Mouse (Mus musculus) bone marrow, adult 2 months (tissue): ENCODE measurements at regions not wholly inside any gene's neighbourhood (a gene's known extent, or its start where the extent isn't known, plus 50 kb on each side); places are given as distances from the start of the nearest gene placed in this dataset.

Source experiments
- H3K27ac ChIP-seq: fragments of 200-500 bp; 2 replicates; pipeline ENCODE4 v1.5.1; 2012; ENCODE audit warnings: low read depth, mild to moderate bottlenecking, control low read depth, inconsistent platforms, low read length; ENCODE audit not compliant: control insufficient read depth, poor library complexity, insufficient read depth
- H3K4me1 ChIP-seq: fragments of 200-500 bp; 2 replicates; pipeline ENCODE4 v1.6.1; 2011; ENCODE audit warnings: low read length; ENCODE audit not compliant: control insufficient read depth, insufficient read depth
- H3K4me3 ChIP-seq: fragments of 200-500 bp; replicated peaks from 2 replicates; pipeline ENCODE3; 2011; ENCODE audit warnings: mild to moderate bottlenecking, low read depth, low read length, control low read depth; ENCODE audit not compliant: control insufficient read depth
- CTCF ChIP-seq: fragments of 200-500 bp; IDR thresholded peaks from 2 replicates; pipeline ENCODE4 v1.5.1; 2011; ENCODE audit warnings: low read length, control low read depth; ENCODE audit not compliant: control insufficient read depth, insufficient read depth
- POLR2A ChIP-seq: fragments of 200-500 bp; IDR thresholded peaks from 2 replicates; pipeline ENCODE4 v1.6.1; 2011; ENCODE audit warnings: low read depth, mild to moderate bottlenecking, control low read depth, low read length, borderline replicate concordance; ENCODE audit not compliant: control insufficient read depth
- WGBS: fragments of 180-500 bp; shearing (Covaris S2); methylation state at CpG from one replicate; pipeline ENCODE4 v1.1.7; 2018; 5-methylcytosine and 5-hydroxymethylcytosine counted together

DNA sequence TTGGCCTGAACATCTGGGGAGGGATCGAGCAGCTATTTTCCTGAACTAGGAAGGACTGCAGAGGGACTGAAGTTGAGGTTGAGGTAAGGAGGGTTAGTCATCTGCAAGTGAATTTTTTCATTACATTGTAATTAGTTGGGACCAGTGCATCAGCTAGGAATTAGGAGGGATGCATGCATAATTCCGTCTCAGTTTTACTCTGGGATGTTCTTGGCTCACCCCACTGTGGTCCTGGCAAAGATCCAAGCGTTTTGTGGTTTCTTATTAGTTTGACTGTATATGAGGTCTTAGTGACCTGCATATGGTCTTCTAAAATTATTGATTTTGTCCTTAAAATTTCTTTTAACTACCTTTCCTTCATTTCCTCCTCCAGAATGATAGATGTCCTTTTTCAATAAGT, 221.0 kb downstream of the Papss1 start:
- Histone ChIP-seq H3K27ac (no peak overlapping the region), H3K4me3 (no peak overlapping the region), H3K4me1 (no peaks in the 10 kb centered on the region)
- 72% methylated on average over 3 of the region's 3 CpGs for WGBS
- no peak for TF ChIP-seq CTCF
- TF ChIP-seq POLR2A = no peak

DNA sequence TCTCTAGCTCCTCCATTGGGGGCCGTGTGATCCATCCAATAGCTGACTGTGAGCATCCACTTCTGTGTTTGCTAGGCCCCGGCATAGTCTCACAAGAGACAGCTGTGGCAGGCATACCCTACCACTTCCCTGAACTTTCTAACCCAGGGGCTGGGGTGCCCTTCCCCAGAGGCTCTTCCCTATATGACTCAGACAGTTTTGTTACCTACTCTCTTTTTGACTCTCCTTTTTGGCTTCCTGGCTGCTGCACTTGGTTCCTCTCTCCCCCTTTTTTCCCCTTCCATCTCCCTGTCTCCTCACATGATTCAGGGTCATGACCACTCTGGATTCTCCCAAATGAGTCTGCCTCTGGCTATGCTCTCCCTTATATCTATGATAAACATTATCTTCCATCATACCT, 223.8 kb downstream of the Papss1 start:
- WGBS = 74% methylated on average over 2 of the region's 2 CpGs
- Histone ChIP-seq H3K4me1 (no peaks in the 10 kb centered on the region), H3K4me3 (no peak overlapping the region), H3K27ac (no peak overlapping the region)
- TF ChIP-seq POLR2A = no peak
- TF ChIP-seq CTCF = no peak

DNA sequence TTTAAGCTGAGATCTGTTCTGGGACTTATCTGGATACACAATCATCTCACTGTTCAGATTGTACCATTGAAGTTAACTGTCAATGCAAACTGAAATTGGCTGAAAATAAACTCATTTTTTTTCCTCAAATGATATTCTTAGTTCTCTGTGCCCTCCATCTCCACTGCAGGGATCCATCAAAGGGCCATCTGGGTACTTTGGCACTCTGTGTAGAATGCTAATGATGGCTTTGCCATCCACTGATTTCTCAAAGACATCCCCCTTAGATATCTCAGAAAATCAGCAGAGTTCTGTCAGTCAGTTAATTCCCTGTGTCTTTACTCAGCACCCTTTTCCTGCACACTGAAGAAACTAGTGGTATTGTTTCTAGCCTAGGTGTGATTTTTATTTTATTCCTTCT, 224.6 kb downstream of the Papss1 start:
- Histone ChIP-seq H3K4me1 (no peaks in the 10 kb centered on the region), H3K27ac (no peak overlapping the region)
- no peak for TF ChIP-seq POLR2A

DNA sequence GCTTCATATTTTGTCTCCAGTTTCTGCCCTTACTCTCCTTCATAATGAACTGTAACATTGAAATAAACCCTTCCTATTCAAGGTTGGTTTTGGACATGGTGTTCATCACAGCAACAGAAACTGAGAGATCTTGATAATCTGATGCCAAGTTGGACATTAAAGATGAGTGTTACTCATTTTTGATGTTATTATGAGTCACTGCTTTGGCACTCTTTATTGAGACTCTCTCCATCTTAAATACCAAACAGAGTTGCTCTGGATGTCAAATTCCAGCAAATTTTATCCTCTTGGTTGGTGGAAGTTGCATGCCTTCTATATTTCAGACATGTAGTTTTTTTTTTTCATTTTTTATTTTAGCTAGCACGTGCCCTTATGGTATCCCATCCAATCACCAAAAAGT, 229.5 kb downstream of the Papss1 start:
- no peak overlapping the region for H3K4me3 ChIP-seq
- WGBS = 87% methylated on average over 1 of the region's 1 CpGs
- TF ChIP-seq POLR2A = no peak
- no peak for TF ChIP-seq CTCF
- H3K27ac ChIP-seq = no peak overlapping the region
- no peaks in the 10 kb centered on the region for H3K4me1 ChIP-seq

More for the DNA sequence above, 224.6 kb downstream of the Papss1 start:
- H3K4me3 ChIP-seq = no peak overlapping the region

DNA sequence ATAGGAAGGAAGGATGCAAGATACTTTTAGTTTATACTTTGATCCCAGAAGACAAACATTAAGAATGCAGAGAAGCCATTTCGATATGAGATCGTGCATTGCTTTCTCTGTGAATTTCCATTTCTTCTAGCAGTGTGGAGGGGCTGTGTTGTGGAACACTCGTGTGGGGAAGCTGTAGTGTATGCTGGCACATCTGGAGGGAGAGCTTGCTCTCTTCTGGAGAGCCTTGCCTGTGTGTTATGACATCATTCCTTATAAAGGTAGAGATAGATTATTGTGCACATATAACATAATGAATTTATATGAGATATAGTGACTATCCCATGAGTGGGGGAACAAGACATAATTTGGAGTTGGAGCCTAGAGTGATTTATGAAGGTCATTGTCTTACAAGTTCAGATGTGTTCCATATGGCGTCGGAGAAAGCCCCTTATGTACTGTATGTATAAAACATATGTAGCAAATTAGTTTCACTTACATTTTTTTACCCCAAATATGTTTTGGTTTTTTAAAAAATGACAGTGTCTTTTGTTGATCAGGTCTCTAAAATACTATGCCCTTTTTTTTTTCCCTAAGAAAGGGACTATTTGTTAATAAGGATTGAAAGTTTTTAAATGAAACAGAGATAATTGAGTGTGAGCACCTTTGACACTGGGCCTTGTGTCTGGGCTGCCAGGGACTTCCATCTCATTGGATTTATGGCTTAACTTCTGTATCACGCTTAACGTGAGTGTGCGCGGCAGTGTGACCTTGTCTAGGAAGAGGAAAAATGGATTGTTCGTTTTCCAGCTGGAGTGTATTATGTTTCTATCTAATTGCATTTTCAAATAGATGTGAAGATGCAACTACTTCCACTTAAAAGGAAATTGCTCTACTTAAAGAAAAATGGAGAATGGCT, 230.8 kb downstream of the Papss1 start:
- Histone ChIP-seq H3K4me1 (no peaks in the 10 kb centered on the region), H3K27ac (no peak overlapping the region), H3K4me3 (no peak overlapping the region)
- TF ChIP-seq CTCF (no peak), POLR2A (no peak)
- WGBS = 87% methylated on average over 10 of the region's 10 CpGs

DNA sequence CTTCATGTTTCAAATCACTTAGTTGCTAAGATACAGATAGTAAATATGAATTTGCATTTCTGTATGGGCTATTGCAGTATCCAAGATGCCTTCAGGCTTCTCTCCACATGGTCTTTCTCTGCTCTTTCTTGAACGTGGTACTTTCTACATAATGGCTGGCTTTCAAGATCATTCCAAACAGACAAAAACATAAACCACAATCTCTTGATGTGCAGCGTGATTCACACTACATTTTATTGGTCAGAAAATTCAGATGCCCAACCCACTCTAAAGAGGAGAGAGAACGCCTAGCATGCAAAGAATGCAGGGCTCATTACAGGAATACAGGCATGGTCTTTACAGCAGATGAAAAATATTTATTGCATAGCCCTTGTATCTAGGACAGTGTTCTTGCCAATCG, 235.2 kb downstream of the Papss1 start:
- no peak overlapping the region for H3K27ac ChIP-seq
- no peaks in the 10 kb centered on the region for H3K4me1 ChIP-seq
- TF ChIP-seq POLR2A (no peak), CTCF (no peak)
- no peak overlapping the region for H3K4me3 ChIP-seq
- WGBS = 79% methylated on average over 4 of the region's 4 CpGs

DNA sequence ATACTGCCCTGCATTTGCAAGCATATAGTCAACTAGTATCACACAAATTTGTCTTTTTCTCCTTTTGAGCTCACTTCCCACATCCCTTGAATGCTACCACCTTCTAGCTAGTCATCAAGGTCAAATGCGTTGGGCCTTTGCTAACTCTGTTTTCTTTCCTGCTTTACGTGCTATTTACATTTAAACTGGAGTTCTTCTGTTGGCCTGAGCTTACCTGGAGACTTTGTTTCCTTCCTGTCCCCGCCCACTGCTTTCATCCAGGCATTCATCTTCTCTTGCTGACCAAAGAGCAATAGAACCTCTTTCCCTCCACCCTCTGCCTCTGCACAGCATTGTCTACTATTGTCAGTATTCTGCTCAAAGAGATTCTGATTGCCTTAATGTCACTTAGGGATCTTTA, 237.0 kb downstream of the Papss1 start:
- WGBS = 90% methylated on average over 3 of the region's 3 CpGs
- TF ChIP-seq CTCF = no peak
- TF ChIP-seq POLR2A = no peak
- Histone ChIP-seq H3K4me3 (no peak overlapping the region), H3K27ac (no peak overlapping the region), H3K4me1 (no peaks in the 10 kb centered on the region)

DNA sequence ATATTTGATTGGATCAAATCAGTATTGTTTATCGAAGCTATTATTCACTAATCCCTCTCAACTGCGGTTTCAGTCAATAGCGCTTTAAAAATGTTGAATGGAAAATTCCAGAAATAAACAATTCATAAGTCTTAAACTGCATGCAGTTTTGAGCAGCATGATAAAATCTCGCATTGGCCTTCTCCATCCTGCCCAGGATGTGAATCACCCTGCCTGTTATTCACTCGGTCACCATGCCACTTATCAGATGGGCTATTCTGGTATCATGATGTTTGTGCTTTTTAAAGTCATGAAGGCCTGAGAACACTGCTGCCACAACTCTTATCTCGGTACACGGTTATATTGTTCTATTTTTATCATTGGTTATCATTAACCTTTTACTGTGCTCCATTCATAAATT, 238.3 kb downstream of the Papss1 start:
- Histone ChIP-seq H3K4me3 (no peak overlapping the region), H3K27ac (no peak overlapping the region), H3K4me1 (no peaks in the 10 kb centered on the region)
- 24% methylated on average over 7 of the region's 7 CpGs for WGBS
- TF ChIP-seq POLR2A (no peak), CTCF (no peak)

DNA sequence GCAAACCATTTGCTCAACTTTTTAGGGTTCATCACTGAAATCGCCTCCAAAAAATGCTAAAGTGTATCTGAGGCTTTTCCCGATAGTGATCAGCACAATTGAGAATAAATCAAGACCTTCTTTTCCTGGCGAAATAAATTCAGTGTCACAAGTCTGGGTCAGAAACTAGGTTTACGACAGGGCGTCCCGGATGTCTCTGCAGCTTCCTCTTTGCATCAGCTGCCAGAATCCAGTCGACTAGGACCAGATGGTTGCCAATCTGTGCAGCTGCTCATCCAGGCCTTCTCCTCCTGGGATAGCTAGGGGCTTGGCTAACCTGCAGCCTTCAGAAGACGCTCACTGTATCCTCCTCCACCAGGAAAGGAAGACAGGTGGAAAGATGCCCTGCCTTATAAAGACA, 243.6 kb downstream of the Papss1 start:
- 58% methylated on average over 8 of the region's 8 CpGs for WGBS
- no peak for TF ChIP-seq CTCF
- Histone ChIP-seq H3K4me1 (no peaks in the 10 kb centered on the region), H3K27ac (no peak overlapping the region), H3K4me3 (no peak overlapping the region)
